Mouse (Mus musculus): ENCODE data around the gene Insl6. TPM values are rescaled to one million over a fixed set of nuclear protein-coding genes. Genes with fewer than 3 reads are reported as not detected.

Insl6 gene
- total and polyA plus RNA-seq, 3 experiments, result 5.1 to 11.2 (median 8.5) TPM

DNA sequence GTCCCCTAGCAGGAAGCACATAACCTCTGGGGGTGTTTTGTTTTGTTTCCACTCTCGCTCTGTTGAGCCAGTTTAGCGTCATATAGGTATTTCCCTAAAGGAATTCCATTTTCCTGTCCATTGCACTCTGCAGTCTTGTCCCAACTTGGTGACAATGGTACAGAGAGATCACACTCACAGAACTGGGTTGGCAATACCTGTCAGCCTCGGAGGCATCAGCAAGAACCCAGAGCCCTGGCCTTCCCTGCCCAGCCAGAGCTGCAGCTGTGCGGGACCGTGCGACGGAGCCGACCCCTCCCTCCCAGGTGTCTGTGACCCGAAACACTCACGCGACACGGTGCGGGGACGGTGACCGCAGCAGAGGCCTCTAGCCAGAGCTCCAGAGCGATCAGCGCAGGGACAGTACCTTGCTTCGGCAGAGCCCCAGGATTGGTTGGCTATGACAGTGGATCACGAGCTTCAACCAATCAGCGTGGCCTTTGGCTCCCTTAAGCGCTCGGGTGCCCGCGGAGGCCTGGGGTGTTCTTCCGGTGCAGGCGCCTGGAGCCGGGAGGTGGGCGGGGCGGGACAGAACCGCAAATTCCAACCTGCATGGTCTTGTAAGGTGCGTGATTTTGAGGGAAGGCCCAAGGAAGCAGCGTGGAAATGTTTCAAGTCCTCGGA, 36.4 kb upstream of the Insl6 start:
- H3K9me3 ChIP-seq (replicated peaks; ENCODE audit: low read length), result no peaks in the 10 kb centered on the region
- in situ Hi-C loops (cut with MboI; ENCODE audit: low pct_ligation_motif_present, low pct_unique_long_range_greater_than_20kb, low sequenced_read_pairs) (loop anchor here (25.0 kb wide), 2 partner anchors 451 to 574 kb away; partner anchors contain the start of genes 9930021J03Rik and Ranbp6), dilution Hi-C loops (cut with MboI; ENCODE audit: extremely low pct_ligation_motif_present, extremely low pct_unique_long_range_greater_than_20kb, low sequenced_read_pairs) (no loop called here)
- DNase-seq (ENCODE audit: extremely low read depth), result peak; percentile 92
- H3K36me3 ChIP-seq (replicated peaks in 1 of 2; ENCODE audit: control insufficient read depth in 1 of 2, insufficient read depth in 1 of 2, low read length in 1 of 2), result peaks cover 9 to 41% of the 10 kb centered on the region in 2 experiments
- H3K4me2 ChIP-seq (ENCODE audit: insufficient read depth, low read depth, poor library complexity, severe bottlenecking), result peak overlapping the region; percentile 78
- H3K4me1 ChIP-seq (ENCODE audit: control insufficient read depth in 1 of 2, insufficient read depth in 2 of 2), result peaks cover 21 to 50% of the 10 kb centered on the region in 2 experiments
- 0 out of 2 replicates have a peak, but pooled peaks have one; percentile 19 for TF ChIP-seq MAZ (IDR thresholded peaks at IDR 0.05; ENCODE audit: low read depth, low read length)
- 0 out of 2 replicates have a peak, but pooled peaks have one; percentile 14 for TF ChIP-seq RCOR1 (conservative IDR thresholded peaks at IDR 0.05; ENCODE audit: low read depth, low read length)
- TF ChIP-seq ELF1 (IDR thresholded peaks at IDR 0.05; ENCODE audit: low read depth, low read length), result peak; percentile 72
- peak; percentile 45; the same call in 1 of the 2 replicates for TF ChIP-seq POLR2A (IDR thresholded peaks at IDR 0.05; ENCODE audit: low read depth, low read length)
- TF ChIP-seq SIN3A (IDR thresholded peaks at IDR 0.05; ENCODE audit: low read length), result peak; percentile 60; the same call in 1 of the 2 replicates
- TF ChIP-seq UBTF (IDR thresholded peaks at IDR 0.05; ENCODE audit: low read depth, low read length), result no peak
- TF ChIP-seq SMC3 (IDR thresholded peaks at IDR 0.05; ENCODE audit: low read depth, low read length), result no peak
- TF ChIP-seq ZMIZ1 (IDR thresholded peaks at IDR 0.05; ENCODE audit: low read depth, low read length), result no peak
- peak; percentile 14 for TF ChIP-seq NRF1 (IDR thresholded peaks at IDR 0.05; ENCODE audit: low read depth, low read length)
- no peak for TF ChIP-seq JUN (IDR thresholded peaks at IDR 0.05; ENCODE audit: insufficient read depth, low read depth, low read length)
- no peak for TF ChIP-seq CTCF (conservative IDR thresholded peaks at IDR 0.05 in 1 of 2, IDR thresholded peaks at IDR 0.05 in 1 of 2; ENCODE audit: low read depth in 2 of 2, low read length in 2 of 2)
- peak; percentile 49; the same call in 1 of the 2 replicates for TF ChIP-seq TCF12 (IDR thresholded peaks at IDR 0.05; ENCODE audit: low read depth, low read length)
- TF ChIP-seq BHLHE40 (IDR thresholded peaks at IDR 0.05; ENCODE audit: low read depth, low read length), result peak; percentile 96
- no peak for TF ChIP-seq MAX (IDR thresholded peaks at IDR 0.05; ENCODE audit: low read length)
- TF ChIP-seq USF2 (conservative IDR thresholded peaks at IDR 0.05; ENCODE audit: low read depth, low read length), result no peak
- peak; percentile 39; the same call in 1 of the 2 replicates for TF ChIP-seq ETS1 (conservative IDR thresholded peaks at IDR 0.05; ENCODE audit: low read depth, low read length)
- TF ChIP-seq HCFC1 (IDR thresholded peaks at IDR 0.05; ENCODE audit: low read depth, low read length), result peak; percentile 58
- TF ChIP-seq MAFK (IDR thresholded peaks at IDR 0.05; ENCODE audit: insufficient replicate concordance, low read length), result no peak
- peak; percentile 19; the same call in 1 of the 2 replicates for TF ChIP-seq CHD2 (IDR thresholded peaks at IDR 0.05; ENCODE audit: low read length)
- no peak for TF ChIP-seq KAT2A (IDR thresholded peaks at IDR 0.05; ENCODE audit: insufficient replicate concordance, low read length)
- TF ChIP-seq MXI1 (IDR thresholded peaks at IDR 0.05; ENCODE audit: low read depth, low read length), result 0 out of 2 replicates have a peak, but pooled peaks have one; percentile 43
- H3K79me2 ChIP-seq (replicated peaks; ENCODE audit: control insufficient read depth, extremely low read depth, insufficient read depth, poor library complexity, severe bottlenecking), result no peaks in the 10 kb centered on the region; the same call in 1 of the 2 replicates
- H3K4me3 ChIP-seq (replicated peaks in 1 of 3; ENCODE audit: low read depth in 2 of 3, low read length in 2 of 3, poor library complexity in 1 of 3), result peak overlapping the region; percentile 53 to 69 (median 56)
- no peaks in the 10 kb centered on the region for H3K27me3 ChIP-seq (replicated peaks)
- peak overlapping the region; percentile 40 for H3K9ac ChIP-seq (ENCODE audit: insufficient read depth, low read depth)
- no peak overlapping the region for H3K27ac ChIP-seq (ENCODE audit: insufficient read depth, low read depth)

All from CH12.LX (cell line).